Mouse (Mus musculus) left cerebral cortex, postnatal 4 days (tissue): ENCODE results near the gene Pctp. TPM values are rescaled to one million over a fixed set of nuclear protein-coding genes. Genes with fewer than 3 reads are reported as not detected.

Experiments used
- DNase-seq: peaks from one replicate; pipeline ENCODE4 v3.0.0-alpha.2; 2022
- intact Hi-C: fragments of 180-260 bp; cut with DNase I; formaldehyde crosslinking; loops from one replicate; pipeline ENCODE4 v1.15.1; 2025
- total RNA-seq, 2 experiments: library from RNA; stranded (reverse); gene quantifications; 2 replicates each; pipeline ENCODE4 v1.2.3; 2021

Pctp gene
- total RNA-seq: under 1 TPM; 0.74 to 0.76 TPM

- peak; percentile 75 for DNase-seq
- intact Hi-C loops: no loop called here
These were observed at the start of gene Pctp for GRCm38 (mm10) chr11:90002231-90002986. Pctp (minus strand) TSS chr11:90002894.

- intact Hi-C loops: no loop called here
- DNase-seq: no peak
These were observed 47.3 kb upstream of the Pctp start for GRCm38 (mm10) chr11:90050016-90050415.

- intact Hi-C loops: no loop called here
These were observed 44.6 kb upstream of the Pctp start for GRCm38 (mm10) chr11:90047271-90047670.

GRCm38 (mm10) chr11:90046211-90046610 lies 43.5 kb upstream of the Pctp start:
- intact Hi-C loops: no loop called here
- no peak for DNase-seq

More at GRCm38 (mm10) chr11:90047271-90047670, 44.6 kb upstream of the Pctp start:
- no peak for DNase-seq

GRCm38 (mm10) chr11:90044459-90044858 lies 41.8 kb upstream of the Pctp start:
- intact Hi-C loops: no loop called here
- no peak for DNase-seq

GRCm38 (mm10) chr11:90038022-90038421 lies 35.3 kb upstream of the Pctp start:
- intact Hi-C loops: loop anchor here (10.0 kb wide), 1 partner anchor 127 kb away; no protein-coding TSS in a partner anchor
- peak; percentile 38 for DNase-seq

- intact Hi-C loops: loop anchor here (10.0 kb wide), 1 partner anchor 128 kb away; no protein-coding TSS in a partner anchor
- no peak for DNase-seq
These were observed 33.7 kb upstream of the Pctp start for GRCm38 (mm10) chr11:90036416-90036815.

- no peak for DNase-seq
- intact Hi-C loops: loop anchor here (10.0 kb wide), 1 partner anchor 129 kb away; no protein-coding TSS in a partner anchor
These were observed 32.8 kb upstream of the Pctp start for GRCm38 (mm10) chr11:90035532-90035931.

- DNase-seq: no peak
- intact Hi-C loops: loop anchor here (10.0 kb wide), 1 partner anchor 130 kb away; no protein-coding TSS in a partner anchor
These were observed 32.0 kb upstream of the Pctp start for GRCm38 (mm10) chr11:90034646-90035045.

GRCm38 (mm10) chr11:90033442-90033841 lies 30.7 kb upstream of the Pctp start:
- no peak for DNase-seq
- intact Hi-C loops: loop anchor here (10.0 kb wide), 1 partner anchor 131 kb away; no protein-coding TSS in a partner anchor

GRCm38 (mm10) chr11:90032807-90033206 lies 30.1 kb upstream of the Pctp start:
- DNase-seq: no peak
- intact Hi-C loops: loop anchor here (10.0 kb wide), 1 partner anchor 132 kb away; no protein-coding TSS in a partner anchor

GRCm38 (mm10) chr11:90031076-90031475 lies 28.4 kb upstream of the Pctp start:
- intact Hi-C loops: loop anchor here (10.0 kb wide), 1 partner anchor 134 kb away; no protein-coding TSS in a partner anchor
- no peak for DNase-seq

GRCm38 (mm10) chr11:90030557-90030956 lies 27.9 kb upstream of the Pctp start:
- peak; percentile 33 for DNase-seq
- intact Hi-C loops: loop anchor here (10.0 kb wide), 1 partner anchor 134 kb away; no protein-coding TSS in a partner anchor

- intact Hi-C loops: loop anchor here (10.0 kb wide), 1 partner anchor 135 kb away; no protein-coding TSS in a partner anchor
- no peak for DNase-seq
These were observed 27.2 kb upstream of the Pctp start, which contains the start of gene Tmem100 for GRCm38 (mm10) chr11:90029841-90030398. Tmem100 (plus strand) TSS chr11:90030348.

- DNase-seq: peak; percentile 69
- intact Hi-C loops: no loop called here
These were observed 26.7 kb upstream of the Pctp start for GRCm38 (mm10) chr11:90029354-90029753.

- intact Hi-C loops: no loop called here
- DNase-seq: no peak
These were observed 26.1 kb upstream of the Pctp start for GRCm38 (mm10) chr11:90028746-90029145.

- DNase-seq: no peak
- intact Hi-C loops: no loop called here
These were observed 24.5 kb upstream of the Pctp start for GRCm38 (mm10) chr11:90027216-90027615.

- intact Hi-C loops: no loop called here
- DNase-seq: no peak
These were observed 24.1 kb upstream of the Pctp start for GRCm38 (mm10) chr11:90026802-90027174.

- no peak for DNase-seq
- intact Hi-C loops: no loop called here
These were observed 23.5 kb upstream of the Pctp start for GRCm38 (mm10) chr11:90025891-90026801.

GRCm38 (mm10) chr11:90019161-90019560 lies 16.5 kb upstream of the Pctp start:
- peak; percentile 29 for DNase-seq
- intact Hi-C loops: no loop called here

GRCm38 (mm10) chr11:90015281-90015680 lies 12.6 kb upstream of the Pctp start:
- no peak for DNase-seq
- intact Hi-C loops: no loop called here
